In genomic region chr8:118902402-118902801, GRCm38 (mm10) we compare ENCODE assay signal across 33 mouse cellular contexts.
DNase-seq lines count a peak whose midpoint lies in the region; ATAC-seq lines count a peak whose summit lies in the region.
"Had no signal": no experiment of that assay in that cellular context is flagged by ENCODE, and none has a peak within 500 bp of the region (broad histone marks: within the 10 kb centered on the region; RNA-seq: fewer than 3 reads in every experiment).

No protein-coding gene starts in this region.

- no peak overlapping the region for H3K4me3 ChIP-seq in neural tube, embryonic 13.5 days
- H3K4me3 ChIP-seq in neural tube, embryonic 15.5 days (replicated peaks), result no peak overlapping the region
- no peak overlapping the region for H3K4me3 ChIP-seq in forebrain, embryonic 10.5 days
- no peak overlapping the region for H3K4me3 ChIP-seq in forebrain, embryonic 14.5 days (ENCODE audit: low read depth, low read length)
- H3K4me3 ChIP-seq: embryonic facial prominence, embryonic 12.5 days; heart, embryonic 10.5 days; heart, embryonic 15.5 days; hindbrain, embryonic 15.5 days; kidney, embryonic 15.5 days; limb, embryonic 13.5 days; liver, embryonic 12.5 days had no signal

- no peaks in the 10 kb centered on the region for H3K9me3 ChIP-seq in neural tube, embryonic 13.5 days
- no peaks in the 10 kb centered on the region; the same call in 1 of the 2 replicates for H3K9me3 ChIP-seq in neural tube, embryonic 15.5 days (replicated peaks)
- peaks cover 6% of the 10 kb centered on the region; the same call in 1 of the 2 replicates for H3K9me3 ChIP-seq in forebrain, embryonic 10.5 days
- no peaks in the 10 kb centered on the region for H3K9me3 ChIP-seq in forebrain, embryonic 14.5 days (replicated peaks; ENCODE audit: control insufficient read depth, low read length)
- H3K9me3 ChIP-seq: embryonic facial prominence, embryonic 12.5 days; heart, embryonic 15.5 days; hindbrain, embryonic 15.5 days; kidney, embryonic 15.5 days had no signal

- peak overlapping the region; percentile 43; the same call in 1 of the 2 replicates for H3K27ac ChIP-seq in neural tube, embryonic 13.5 days (replicated peaks)
- H3K27ac ChIP-seq in neural tube, embryonic 15.5 days (replicated peaks), result no peak overlapping the region
- peak overlapping the region; percentile 76 for H3K27ac ChIP-seq in forebrain, embryonic 10.5 days
- H3K27ac ChIP-seq in forebrain, embryonic 14.5 days (ENCODE audit: low read depth, low read length), result no peak overlapping the region
- H3K27ac ChIP-seq: embryonic facial prominence, embryonic 12.5 days; heart, embryonic 10.5 days; heart, embryonic 15.5 days; hindbrain, embryonic 15.5 days; kidney, embryonic 15.5 days; limb, embryonic 13.5 days; liver, embryonic 12.5 days had no signal

- H3K4me2 ChIP-seq in neural tube, embryonic 13.5 days, result no peak overlapping the region
- no peak overlapping the region for H3K4me2 ChIP-seq in neural tube, embryonic 15.5 days
- H3K4me2 ChIP-seq in forebrain, embryonic 14.5 days (ENCODE audit: low read length), result peak overlapping the region; percentile 31; the same call in 1 of the 2 replicates
- H3K4me2 ChIP-seq: embryonic facial prominence, embryonic 12.5 days; heart, embryonic 15.5 days; hindbrain, embryonic 15.5 days; kidney, embryonic 15.5 days; limb, embryonic 13.5 days; liver, embryonic 12.5 days; midbrain, embryonic 11.5 days had no signal

- H3K4me1 ChIP-seq in neural tube, embryonic 13.5 days (replicated peaks), result peaks cover 26% of the 10 kb centered on the region
- H3K4me1 ChIP-seq in neural tube, embryonic 15.5 days, result peaks cover 25% of the 10 kb centered on the region
- peaks cover 27% of the 10 kb centered on the region for H3K4me1 ChIP-seq in forebrain, embryonic 10.5 days
- H3K4me1 ChIP-seq in forebrain, embryonic 14.5 days (ENCODE audit: control insufficient read depth, insufficient read depth, low read length), result 0 out of 2 replicates have a peak, but pooled peaks cover 2% of the 10 kb centered on the region
- H3K4me1 ChIP-seq: embryonic facial prominence, embryonic 12.5 days; heart, embryonic 10.5 days; heart, embryonic 15.5 days; limb, embryonic 13.5 days; liver, embryonic 12.5 days had no signal

- H3K9ac ChIP-seq in neural tube, embryonic 13.5 days, result no peak overlapping the region
- H3K9ac ChIP-seq in neural tube, embryonic 15.5 days (replicated peaks), result no peak overlapping the region
- H3K9ac ChIP-seq in forebrain, embryonic 14.5 days (ENCODE audit: low read length), result no peak overlapping the region
- H3K9ac ChIP-seq: embryonic facial prominence, embryonic 12.5 days; heart, embryonic 15.5 days; hindbrain, embryonic 15.5 days; kidney, embryonic 15.5 days; limb, embryonic 13.5 days; liver, embryonic 12.5 days; liver, postnatal 0 days had no signal

- 63% methylated on average over 11 of the region's 11 CpGs for WGBS in neural tube, embryonic 13.5 days
- 64% methylated on average over 11 of the region's 11 CpGs for WGBS in neural tube, embryonic 15.5 days
- WGBS in forebrain, embryonic 10.5 days, result 76% methylated on average over 11 of the region's 11 CpGs
- 27% methylated on average over 11 of the region's 11 CpGs for WGBS in forebrain, embryonic 14.5 days

- ATAC-seq in neural tube, embryonic 13.5 days (ENCODE audit: low read depth), result no peak
- no peak for ATAC-seq in neural tube, embryonic 15.5 days (ENCODE audit: low FRiP score)
- ATAC-seq in forebrain, embryonic 14.5 days, result no peak
- ATAC-seq: activated CD4-positive, CD25-positive, alpha-beta regulatory T cell, adult 4 months; inflammation-experienced regulatory T-cells, adult 6 months; liver, embryonic 12.5 days; liver, postnatal 0 days; midbrain, embryonic 16.5 days had no signal

- no peaks in the 10 kb centered on the region for H3K36me3 ChIP-seq in neural tube, embryonic 13.5 days
- no peaks in the 10 kb centered on the region for H3K36me3 ChIP-seq in neural tube, embryonic 15.5 days
- H3K36me3 ChIP-seq in forebrain, embryonic 10.5 days (replicated peaks), result no peaks in the 10 kb centered on the region
- H3K36me3 ChIP-seq in forebrain, embryonic 14.5 days (ENCODE audit: control insufficient read depth, insufficient read depth, low read length), result no peaks in the 10 kb centered on the region
- H3K36me3 ChIP-seq: embryonic facial prominence, embryonic 12.5 days; heart, embryonic 10.5 days; heart, embryonic 15.5 days; hindbrain, embryonic 15.5 days; kidney, embryonic 15.5 days; limb, embryonic 13.5 days; liver, embryonic 12.5 days had no signal

- no peaks in the 10 kb centered on the region for H3K27me3 ChIP-seq in neural tube, embryonic 13.5 days
- no peaks in the 10 kb centered on the region for H3K27me3 ChIP-seq in neural tube, embryonic 15.5 days (replicated peaks)
- no peaks in the 10 kb centered on the region for H3K27me3 ChIP-seq in forebrain, embryonic 10.5 days (ENCODE audit: poor library complexity, severe bottlenecking)
- H3K27me3 ChIP-seq in forebrain, embryonic 14.5 days (replicated peaks; ENCODE audit: control insufficient read depth, insufficient read depth, low read length), result no peaks in the 10 kb centered on the region
- H3K27me3 ChIP-seq: embryonic facial prominence, embryonic 12.5 days; heart, embryonic 15.5 days; hindbrain, embryonic 15.5 days; kidney, embryonic 15.5 days; limb, embryonic 13.5 days; liver, embryonic 12.5 days had no signal

- DNase-seq in forebrain, embryonic 10.5 days (ENCODE audit: extremely low spot score, low spot score), result no peak
- DNase-seq in forebrain, embryonic 14.5 days (ENCODE audit: low spot score), result peak; percentile 37
- peak; percentile 78 for DNase-seq in retina, postnatal 1 day
- no peak for DNase-seq in frontal cortex, postnatal 14 days (ENCODE audit: low spot score in 2 of 2)
- no peak for DNase-seq in liver
- DNase-seq: adrenal gland, adult 2 months; B cell, adult 2 months; cerebellum, adult 11 months; cerebellum, adult 9-11 months; embryo, embryonic 11 days; gastrocnemius, postnatal 10 days; heart, postnatal 4 days; kidney, adult 11 months; kidney, postnatal 36 days; liver, postnatal 0 days; lung, postnatal 36 days; right cerebral cortex, postnatal 25 days; spleen, adult 18-20 months; thymus, adult 2 months; thymus, postnatal 4 days had no signal

Comparison
In these comparisons a context has a peak if more than half of its experiments do, and no peak if none do; other contexts are left out.
1. H3K27ac ChIP-seq: peak in neural tube, embryonic 13.5 days (single experiment) and forebrain, embryonic 10.5 days (single experiment); none in neural tube, embryonic 15.5 days (single experiment) and forebrain, embryonic 14.5 days (single experiment).
2. DNase-seq: peak in forebrain, embryonic 14.5 days (single experiment) and retina, postnatal 1 day (single experiment); none in forebrain, embryonic 10.5 days (single experiment), frontal cortex, postnatal 14 days (0 of 2) and liver (single experiment).